Mouse (Mus musculus) adrenal gland, postnatal 25 days (tissue): ENCODE data around the gene 4930447C04Rik. TPM values are rescaled to one million over a fixed set of nuclear protein-coding genes. Genes with fewer than 3 reads are reported as not detected.

Experiments
- DNase-seq: peaks from one replicate; pipeline ENCODE4 v3.0.0; 2021; ENCODE audit warnings: mixed read lengths
- total RNA-seq: library from RNA; stranded (reverse); gene quantifications from 2 replicates; pipeline ENCODE4 v1.2.3, GENCODE M21; 2021

4930447C04Rik gene
- total RNA-seq, 1 experiment from 2014 or later: 0.61 TPM

GRCm38 (mm10) chr12:72943574-72944110 lies 3.1 kb upstream of the 4930447C04Rik start:
- no peak for DNase-seq

GRCm38 (mm10) chr12:72942171-72942570 lies 1.6 kb upstream of the 4930447C04Rik start:
- DNase-seq: no peak

GRCm38 (mm10) chr12:72941398-72942051 lies 951 bp upstream of the 4930447C04Rik start:
- no peak for DNase-seq

- DNase-seq: no peak
Observed at GRCm38 (mm10) chr12:72940822-72941397, 336 bp upstream of the 4930447C04Rik start.

GRCm38 (mm10) chr12:72939616-72940015 lies 958 bp downstream of the 4930447C04Rik start, which contains the start of gene Six6:
Six6 (plus strand) TSS chr12:72939892.
- no peak for DNase-seq

- no peak for DNase-seq
Observed at GRCm38 (mm10) chr12:72938600-72939490, 1.7 kb downstream of the 4930447C04Rik start.

GRCm38 (mm10) chr12:72938176-72938575 lies 2.4 kb downstream of the 4930447C04Rik start:
- DNase-seq: no peak

- no peak for DNase-seq
Observed at GRCm38 (mm10) chr12:72937537-72938120, 2.9 kb downstream of the 4930447C04Rik start.

- DNase-seq: no peak
Observed at GRCm38 (mm10) chr12:72936751-72937150, 3.8 kb downstream of the 4930447C04Rik start.

GRCm38 (mm10) chr12:72917159-72917993 lies 23.2 kb downstream of the 4930447C04Rik start:
- DNase-seq: no peak

GRCm38 (mm10) chr12:72854377-72855032 lies 86.1 kb downstream of the 4930447C04Rik start:
- DNase-seq: no peak

GRCm38 (mm10) chr12:72853406-72854076 lies 87.0 kb downstream of the 4930447C04Rik start:
- no peak for DNase-seq

- DNase-seq: no peak
Observed at GRCm38 (mm10) chr12:72852264-72852663, 88.3 kb downstream of the 4930447C04Rik start.

GRCm38 (mm10) chr12:72850146-72850545 lies 90.4 kb downstream of the 4930447C04Rik start:
- no peak for DNase-seq

GRCm38 (mm10) chr12:72847725-72848124 lies 92.8 kb downstream of the 4930447C04Rik start:
- DNase-seq: no peak

- no peak for DNase-seq
Observed at GRCm38 (mm10) chr12:72845946-72846345, 94.6 kb downstream of the 4930447C04Rik start.

- DNase-seq: peak; percentile 32
Observed at GRCm38 (mm10) chr12:72843973-72844620, 96.5 kb downstream of the 4930447C04Rik start.

- no peak for DNase-seq
Observed at GRCm38 (mm10) chr12:72843555-72843954, 97.0 kb downstream of the 4930447C04Rik start.

- DNase-seq: no peak
Observed at GRCm38 (mm10) chr12:72843135-72843534, 97.4 kb downstream of the 4930447C04Rik start.

GRCm38 (mm10) chr12:72841500-72841899 lies 99.1 kb downstream of the 4930447C04Rik start:
- DNase-seq: no peak
